Mouse (Mus musculus) spleen, adult 2 months (tissue): ENCODE results near the gene Kcng1.

Experiments
- CTCF ChIP-seq: fragments of 200-500 bp; IDR thresholded peaks from 2 replicates; pipeline ENCODE4 v1.5.1; 2011; ENCODE audit warnings: mild to moderate bottlenecking, inconsistent platforms; ENCODE audit not compliant: insufficient read depth, insufficient read length, insufficient replicate concordance; ENCODE audit errors: extremely low read depth
- POLR2A ChIP-seq: fragments of 200-500 bp; IDR thresholded peaks from 2 replicates; pipeline ENCODE4 v1.6.1; 2011; ENCODE audit warnings: low read depth, low read length, inconsistent platforms

- TF ChIP-seq CTCF (no peak), POLR2A (no peak)
Measured at GRCm38 (mm10) chr2:168213788-168214397, 67.6 kb downstream of the Kcng1 start.
